Mouse (Mus musculus) forebrain, postnatal 0 days (tissue): ENCODE results near the gene Akap2. TPM values are rescaled to one million over a fixed set of nuclear protein-coding genes. Genes with fewer than 3 reads are reported as not detected.
A peak's percentile ranks its signal among the peaks of the same experiment; 100 is the strongest.

Experiments
- ATAC-seq: fragments of 200-750 bp; cut with Nextera tagmentation; 2 replicates; pipeline ENCODE4 v1.8.0; 2017; ENCODE audit warnings: mild to moderate bottlenecking, moderate library complexity
- DNase-seq: peaks from one replicate; pipeline ENCODE4 v3.0.0-alpha.2; 2015
- H3K27ac ChIP-seq: fragments of 300-500 bp; sonication (generic); 2 replicates; pipeline ENCODE4 v1.5.1; 2014; ENCODE audit warnings: low read depth, mild to moderate bottlenecking, antibody characterized with exemption, low read length, moderate library complexity, mixed read lengths
- H3K27me3 ChIP-seq: fragments of 300-500 bp; sonication (generic); 2 replicates; pipeline ENCODE4 v1.6.1; 2014; ENCODE audit warnings: mild to moderate bottlenecking, low read length, mixed read lengths; ENCODE audit not compliant: insufficient read depth
- H3K36me3 ChIP-seq: fragments of 300-500 bp; sonication (generic); 2 replicates; pipeline ENCODE4 v1.6.1; 2014; ENCODE audit warnings: mild to moderate bottlenecking, moderate library complexity; ENCODE audit not compliant: insufficient read depth
- H3K4me1 ChIP-seq: fragments of 300-500 bp; sonication (generic); 2 replicates; pipeline ENCODE4 v1.6.1; 2014; ENCODE audit warnings: antibody characterized with exemption; ENCODE audit not compliant: insufficient read depth
- H3K4me2 ChIP-seq: fragments of 300-500 bp; sonication (generic); 2 replicates; pipeline ENCODE4 v1.6.1; 2014; ENCODE audit warnings: low read depth, mild to moderate bottlenecking, moderate library complexity
- H3K4me3 ChIP-seq: fragments of 300-500 bp; sonication (generic); 2 replicates; pipeline ENCODE4 v1.5.1; 2014; ENCODE audit warnings: low read depth, low read length, mixed read lengths
- H3K9ac ChIP-seq: fragments of 300-500 bp; sonication (generic); 2 replicates; pipeline ENCODE4 v1.6.1; 2014; ENCODE audit warnings: mild to moderate bottlenecking
- H3K9me3 ChIP-seq: fragments of 300-500 bp; sonication (generic); 2 replicates; pipeline ENCODE4 v1.6.1; 2016; ENCODE audit warnings: low read length
- CTCF ChIP-seq: sonication (generic); IDR thresholded peaks from 2 replicates; pipeline ENCODE4 v1.5.1; 2016; ENCODE audit warnings: antibody characterized with exemption, control low read depth, low read depth
- WGBS: fragments of 180-500 bp; shearing (Covaris S2); extraction: QIAGEN DNeasy Blood & Tissue Kit; methylation state at CpG from one replicate; pipeline ENCODE4 v1.1.7; 2014; 5-methylcytosine and 5-hydroxymethylcytosine counted together
- polyA plus RNA-seq: library from polyadenylated mRNA; unstranded; fragments of >200 nt; fragmentation: Nextera tagmentation; extraction: Ambion mirVana; gene quantifications from 2 replicates; pipeline ENCODE4 v1.2.1, GENCODE M21; 2015
- total RNA-seq: library from RNA; depleted of rRNA; stranded (reverse); fragments of >200 nt; gene quantifications from 2 replicates; pipeline ENCODE4 v1.2.3, GENCODE M21; 2014

The Akap2 gene
- total and polyA plus RNA-seq, 2 experiments from 2014 or later = 7.0 to 15.0 TPM

DNA sequence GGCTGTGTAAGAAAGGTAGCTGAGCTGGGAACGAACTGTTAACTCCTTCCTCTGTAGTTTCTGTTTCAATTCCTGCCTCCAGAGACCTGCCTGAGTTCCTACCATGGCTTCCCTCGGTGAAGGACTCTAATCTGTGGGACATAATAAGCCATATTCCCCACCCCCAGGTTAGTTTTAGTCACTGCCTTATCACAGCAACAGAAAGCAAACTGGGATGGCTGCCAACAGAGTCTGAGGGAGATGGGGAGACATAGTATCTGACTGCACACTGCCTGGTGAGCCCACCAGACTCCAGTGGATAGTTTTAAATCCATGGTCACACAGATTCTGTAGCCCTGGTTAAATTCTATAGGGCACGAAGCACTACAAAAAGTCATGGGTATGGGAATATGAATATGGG, 16.0 kb downstream of the Akap2 start:
- no peak for ATAC-seq
- no peaks in the 10 kb centered on the region for H3K36me3 ChIP-seq
- H3K4me2 ChIP-seq = no peak overlapping the region
- H3K27ac ChIP-seq = no peak overlapping the region
- H3K9ac ChIP-seq = no peak overlapping the region
- 73% methylated on average over 3 of the region's 3 CpGs for WGBS
- H3K27me3 ChIP-seq = no peaks in the 10 kb centered on the region
- H3K4me3 ChIP-seq = no peak overlapping the region
- no peak for TF ChIP-seq CTCF
- no peaks in the 10 kb centered on the region for H3K4me1 ChIP-seq
- H3K9me3 ChIP-seq = no peaks in the 10 kb centered on the region
- no peak for DNase-seq

DNA sequence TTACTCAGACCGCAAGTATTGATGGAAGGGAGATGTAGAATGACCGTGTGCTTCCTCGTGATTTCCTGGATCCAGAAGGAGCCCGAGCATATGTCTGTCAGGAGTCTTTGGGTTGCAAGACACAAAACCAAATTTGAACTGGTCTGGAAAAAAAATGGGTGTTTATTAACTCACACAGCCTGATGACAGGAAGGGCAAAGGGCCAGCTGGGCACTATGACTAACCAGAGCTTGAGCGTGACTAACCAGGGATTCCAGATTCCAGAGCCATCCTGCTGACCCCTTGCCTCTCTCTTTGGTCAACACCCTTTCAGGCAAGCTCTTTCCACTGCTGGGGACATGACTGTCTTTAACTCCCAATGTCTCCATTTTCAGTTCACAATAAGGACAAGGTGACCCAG, 18.0 kb downstream of the Akap2 start:
- ATAC-seq (no peak), DNase-seq (no peak)
- no peak for TF ChIP-seq CTCF
- no peaks in the 10 kb centered on the region for H3K4me1 ChIP-seq
- H3K4me2 ChIP-seq = no peak overlapping the region
- H3K4me3 ChIP-seq = no peak overlapping the region
- H3K27ac ChIP-seq = no peak overlapping the region
- H3K36me3 ChIP-seq = no peaks in the 10 kb centered on the region
- no peaks in the 10 kb centered on the region for H3K27me3 ChIP-seq
- no peaks in the 10 kb centered on the region for H3K9me3 ChIP-seq
- H3K9ac ChIP-seq = no peak overlapping the region
- 94% methylated on average over 5 of the region's 5 CpGs for WGBS

- H3K9ac ChIP-seq = no peak overlapping the region
Observed at GRCm38 (mm10) chr4:57738856-57739552, 21.5 kb downstream of the Akap2 start.

GRCm38 (mm10) chr4:57743325-57743929, 26.0 kb downstream of the Akap2 start:
- Histone ChIP-seq H3K27ac (no peak overlapping the region), H3K9me3 (no peaks in the 10 kb centered on the region), H3K4me2 (no peak overlapping the region), H3K27me3 (no peaks in the 10 kb centered on the region), H3K36me3 (no peaks in the 10 kb centered on the region), H3K9ac (no peak overlapping the region), H3K4me1 (no peaks in the 10 kb centered on the region), H3K4me3 (no peak overlapping the region)
- 84% methylated on average over 11 of the region's 11 CpGs for WGBS
- TF ChIP-seq CTCF = no peak
- DNase-seq (no peak), ATAC-seq (no peak)

More at GRCm38 (mm10) chr4:57738856-57739552, 21.5 kb downstream of the Akap2 start:
- ATAC-seq (peak; percentile 65; the same call in 1 of the 2 replicates), DNase-seq (no peak)
- H3K27ac ChIP-seq = no peak overlapping the region; the same call in 1 of the 2 replicates
- no peaks in the 10 kb centered on the region for H3K9me3 ChIP-seq
- no peak overlapping the region for H3K4me3 ChIP-seq
- H3K4me1 ChIP-seq = no peaks in the 10 kb centered on the region
- no peaks in the 10 kb centered on the region for H3K27me3 ChIP-seq
- no peak for TF ChIP-seq CTCF
- H3K4me2 ChIP-seq = no peak overlapping the region
- no peaks in the 10 kb centered on the region for H3K36me3 ChIP-seq
- 10% methylated on average over 8 of the region's 8 CpGs for WGBS

GRCm38 (mm10) chr4:57750651-57751050, 33.2 kb downstream of the Akap2 start:
- no peaks in the 10 kb centered on the region for H3K36me3 ChIP-seq
- no peaks in the 10 kb centered on the region for H3K4me1 ChIP-seq
- 79% methylated on average over 4 of the region's 4 CpGs for WGBS
- no peak overlapping the region for H3K4me3 ChIP-seq
- ATAC-seq (no peak), DNase-seq (no peak)
- H3K9me3 ChIP-seq = no peaks in the 10 kb centered on the region
- H3K27ac ChIP-seq = no peak overlapping the region
- TF ChIP-seq CTCF = no peak
- no peaks in the 10 kb centered on the region for H3K27me3 ChIP-seq
- H3K4me2 ChIP-seq = no peak overlapping the region
- no peak overlapping the region for H3K9ac ChIP-seq

DNA sequence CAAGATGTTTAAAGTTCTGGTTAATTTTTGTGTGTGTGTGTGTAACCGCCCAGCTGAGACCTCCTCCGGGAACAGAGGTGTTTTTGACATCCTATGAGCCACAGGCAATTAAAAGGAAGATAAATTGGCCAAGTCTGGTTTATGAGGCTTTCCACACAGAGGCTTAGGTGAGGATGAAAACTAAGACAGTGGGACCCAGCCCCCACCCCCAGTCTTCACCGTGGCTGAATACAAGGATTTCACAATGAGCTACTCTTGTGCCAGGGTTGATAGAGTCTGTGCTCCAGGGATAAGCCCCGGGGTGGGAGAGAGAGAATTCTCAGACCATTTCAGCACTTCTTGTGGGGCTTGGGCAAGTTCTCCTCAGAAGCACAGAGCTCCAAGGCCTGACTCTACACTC, 33.6 kb downstream of the Akap2 start:
- WGBS = 66% methylated on average over 4 of the region's 4 CpGs
- Histone ChIP-seq H3K36me3 (no peaks in the 10 kb centered on the region), H3K9me3 (no peaks in the 10 kb centered on the region), H3K4me1 (no peaks in the 10 kb centered on the region), H3K4me2 (no peak overlapping the region), H3K27me3 (no peaks in the 10 kb centered on the region), H3K27ac (no peak overlapping the region), H3K9ac (no peak overlapping the region), H3K4me3 (no peak overlapping the region)
- DNase-seq = no peak
- ATAC-seq = no peak
- no peak for TF ChIP-seq CTCF

DNA sequence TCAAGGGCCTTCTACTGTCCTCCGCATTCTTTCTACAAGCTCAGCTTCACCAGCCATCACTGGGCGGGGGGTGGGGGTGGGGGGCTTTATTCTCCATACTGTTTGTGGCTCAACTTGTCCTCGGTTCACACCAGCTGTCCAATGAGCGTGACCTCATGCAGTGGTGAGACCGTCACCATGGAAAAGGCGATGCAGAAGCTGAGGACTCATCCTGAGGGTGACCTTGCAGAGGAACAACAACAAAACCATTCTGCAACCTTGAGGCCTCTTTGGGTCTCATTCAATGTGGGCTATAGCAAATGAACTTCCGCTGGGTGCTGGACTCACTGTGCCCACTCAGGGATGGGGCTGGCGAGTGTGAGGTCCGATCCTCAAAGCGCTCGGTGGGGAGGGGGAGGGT, 34.1 kb downstream of the Akap2 start:
- no peak for TF ChIP-seq CTCF
- H3K9ac ChIP-seq = no peak overlapping the region
- no peak for DNase-seq
- H3K9me3 ChIP-seq = no peaks in the 10 kb centered on the region
- H3K4me3 ChIP-seq = no peak overlapping the region
- H3K27ac ChIP-seq = no peak overlapping the region
- 93% methylated on average over 11 of the region's 11 CpGs for WGBS
- H3K36me3 ChIP-seq = no peaks in the 10 kb centered on the region
- H3K27me3 ChIP-seq = no peaks in the 10 kb centered on the region
- no peaks in the 10 kb centered on the region for H3K4me1 ChIP-seq
- H3K4me2 ChIP-seq = no peak overlapping the region
- ATAC-seq = no peak
